Mouse (Mus musculus) layer of hippocampus, postnatal 36 days (tissue): Measurements from ENCODE around the gene Mrpl19. TPM values are rescaled to one million over a fixed set of nuclear protein-coding genes. Genes with fewer than 3 reads are reported as not detected.

Source experiments
- DNase-seq, 2 experiments: peaks; one replicate each; pipeline ENCODE4 v3.0.0; 2022
- total RNA-seq, 2 experiments: library from RNA; stranded (reverse); gene quantifications; 2 replicates each; pipeline ENCODE4 v1.2.3; 2021

Mrpl19 gene
- total RNA-seq = 10 to 100 TPM; 36.4 to 38.4 TPM

- DNase-seq = peak; percentile 90 to 93
Observed at GRCm38 (mm10) chr6:81965296-81966067, at the start of gene Mrpl19. Gene Mrpl19, minus strand, starts transcription at chr6:81965958.

- no peak for DNase-seq
Observed at GRCm38 (mm10) chr6:82012392-82012791, 46.6 kb upstream of the Mrpl19 start.

GRCm38 (mm10) chr6:81990049-81990810 lies 24.5 kb upstream of the Mrpl19 start:
- no peak for DNase-seq

DNA sequence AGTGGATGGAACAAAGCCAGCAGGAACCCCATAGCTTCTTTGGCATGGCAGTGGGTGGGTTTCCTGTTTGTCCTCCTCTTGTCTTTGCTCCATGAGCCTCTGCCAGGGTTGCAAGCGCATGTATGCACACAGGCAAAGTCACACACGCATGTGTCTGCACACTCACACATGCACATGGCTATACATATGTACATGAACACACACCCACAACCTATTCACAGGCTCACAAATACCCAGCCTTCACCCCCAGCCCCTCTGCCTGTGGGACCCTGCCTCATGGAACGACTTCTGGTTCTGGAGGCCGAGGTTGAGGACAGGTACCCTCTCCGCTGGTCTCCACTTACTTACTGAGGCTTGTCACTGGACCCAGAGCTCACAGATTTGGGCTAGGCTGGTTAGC lies 22.6 kb upstream of the Mrpl19 start:
- DNase-seq = no peak

DNA sequence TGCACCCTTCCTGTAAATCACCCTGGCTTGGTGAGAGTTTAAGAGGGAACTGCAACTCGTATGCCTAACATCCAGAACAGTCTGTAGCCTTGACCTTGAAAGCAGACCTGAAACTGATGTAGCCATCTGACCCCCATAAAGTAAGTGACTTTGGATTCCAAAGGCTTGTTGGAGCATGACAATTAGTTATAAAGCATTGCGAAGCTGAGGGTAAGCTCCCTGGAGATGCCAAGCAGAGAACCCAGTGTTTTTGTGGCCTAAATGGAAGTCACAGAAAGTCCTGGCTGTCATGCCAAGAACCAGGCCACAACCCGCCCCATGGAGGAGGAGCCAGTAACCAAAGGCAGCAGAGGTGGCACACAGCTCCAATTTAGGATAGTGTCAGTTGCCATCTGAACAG lies 21.8 kb upstream of the Mrpl19 start:
- DNase-seq = peak; percentile 45 to 61

- DNase-seq = peak; percentile 80
Observed at GRCm38 (mm10) chr6:81987010-81987409, 21.3 kb upstream of the Mrpl19 start.

DNA sequence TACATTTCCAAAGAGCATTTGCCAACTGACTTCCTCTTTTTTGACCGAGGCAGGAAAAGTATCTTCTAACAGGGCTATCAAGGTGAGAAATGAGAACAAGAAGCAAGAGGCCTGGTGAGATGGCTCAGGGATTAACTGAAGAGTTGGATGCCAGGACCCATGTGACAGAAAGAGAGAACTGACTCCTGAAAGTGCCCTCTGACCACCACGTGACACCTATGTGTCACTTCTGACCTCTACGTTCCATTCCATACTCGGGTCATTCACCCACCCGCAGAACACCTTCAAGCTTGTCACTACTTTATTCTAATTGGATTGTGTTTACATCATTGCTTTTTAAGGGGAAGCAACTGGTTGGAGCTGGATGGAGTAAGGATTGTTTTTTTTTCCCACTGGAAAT lies 20.8 kb upstream of the Mrpl19 start:
- no peak for DNase-seq

DNA sequence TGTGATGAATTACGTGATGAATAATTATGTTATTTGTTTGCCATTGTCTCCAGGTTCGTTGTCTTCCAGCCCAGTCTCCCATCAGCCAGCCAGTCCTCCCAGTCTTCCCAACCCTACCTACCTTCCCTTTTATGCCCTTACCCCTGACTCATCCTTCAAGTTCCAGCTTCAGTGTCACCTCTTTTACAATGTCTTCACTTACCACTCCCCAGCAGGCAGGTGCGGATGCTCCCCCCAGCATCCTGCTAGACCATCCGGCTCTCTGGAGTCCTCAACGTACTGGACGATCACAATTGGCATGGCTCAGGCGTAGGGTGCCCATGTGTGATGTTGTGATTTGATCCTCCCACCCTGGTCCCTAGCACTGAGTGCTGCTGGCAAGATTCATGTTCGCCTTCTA lies 20.4 kb upstream of the Mrpl19 start:
- no peak for DNase-seq

DNA sequence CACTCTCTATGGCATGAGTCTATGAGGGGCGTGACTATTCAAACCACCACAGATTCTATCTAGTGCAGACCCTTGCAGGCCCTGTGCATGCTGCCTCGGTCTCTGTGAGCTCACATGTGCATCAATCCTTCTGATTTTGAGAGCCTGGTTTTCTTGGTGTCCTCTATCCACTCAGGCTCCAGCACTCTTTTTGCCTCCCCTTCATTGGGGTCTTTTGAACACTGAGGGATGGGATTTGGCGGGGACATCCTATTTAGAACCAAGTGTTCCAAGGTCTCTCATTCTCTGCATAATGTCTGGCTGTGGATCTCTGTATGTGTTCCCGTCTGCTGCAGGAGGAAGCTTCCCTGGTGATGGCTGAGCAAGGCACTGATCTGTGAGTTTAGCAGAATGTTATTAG lies 13.5 kb upstream of the Mrpl19 start:
- DNase-seq = no peak

- DNase-seq = peak; percentile 70 to 81
Observed at GRCm38 (mm10) chr6:81975971-81976621, 10.3 kb upstream of the Mrpl19 start.

DNA sequence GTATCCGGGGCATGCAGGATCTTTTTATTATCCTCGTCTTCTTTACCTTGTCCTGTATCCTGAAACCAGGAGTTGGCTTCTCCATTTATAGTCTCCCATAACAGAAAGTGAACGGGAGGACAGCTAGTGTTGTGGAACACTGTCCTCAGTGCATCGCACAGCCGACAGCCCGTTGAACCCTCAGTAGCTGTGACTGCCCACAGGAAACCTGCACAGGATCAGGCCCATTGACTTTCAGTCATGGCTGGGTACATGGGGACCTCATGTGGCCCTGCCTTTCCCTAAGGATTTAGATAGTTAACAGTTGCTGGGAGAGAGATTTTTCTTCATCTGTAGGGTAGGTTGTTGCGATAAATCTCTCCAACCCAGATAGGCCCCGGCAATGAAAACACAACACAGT lies 6.8 kb upstream of the Mrpl19 start:
- no peak for DNase-seq

DNA sequence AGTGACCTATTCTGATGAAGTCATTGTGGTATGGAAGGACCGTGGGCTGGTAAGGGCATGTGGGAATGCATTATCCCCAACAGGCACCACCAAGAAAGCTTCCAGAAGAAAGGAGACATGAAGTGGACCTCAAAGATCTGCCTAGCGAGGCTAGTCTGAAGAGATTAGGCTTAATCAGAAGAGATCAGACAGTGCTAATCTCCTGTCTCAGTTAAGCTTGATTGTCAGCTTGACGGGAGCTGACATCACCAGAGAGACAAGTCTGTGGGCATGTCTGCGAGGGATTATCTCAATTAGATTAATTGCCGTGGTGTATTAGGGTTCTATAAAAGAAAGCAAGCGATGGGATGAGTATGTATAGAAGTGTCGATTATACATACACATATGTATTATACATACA lies 5.4 kb upstream of the Mrpl19 start:
- no peak for DNase-seq

- DNase-seq = no peak
Observed at GRCm38 (mm10) chr6:81966068-81966544, 348 bp upstream of the Mrpl19 start.

GRCm38 (mm10) chr6:81960284-81960683 lies 5.5 kb downstream of the Mrpl19 start:
- DNase-seq = no peak

DNA sequence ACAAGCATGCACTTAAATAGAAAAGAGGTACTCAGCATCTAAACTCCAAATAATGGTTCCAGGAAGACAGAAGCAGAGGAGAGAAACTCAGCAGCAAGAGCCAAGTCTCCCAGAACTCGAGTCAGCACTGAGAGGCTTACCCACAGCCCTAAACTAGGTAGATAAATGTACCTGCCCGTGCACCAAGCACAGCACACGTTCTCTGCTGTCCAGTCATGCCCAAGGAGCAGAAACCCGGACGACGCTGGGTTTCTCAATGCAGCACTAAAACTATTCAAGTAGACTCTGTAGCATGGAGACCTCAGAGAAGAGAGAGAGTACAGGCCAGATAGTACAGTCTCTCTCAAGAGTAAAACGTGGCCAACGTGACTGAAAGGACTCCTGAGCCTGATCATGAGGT lies 5.9 kb downstream of the Mrpl19 start:
- no peak for DNase-seq

DNA sequence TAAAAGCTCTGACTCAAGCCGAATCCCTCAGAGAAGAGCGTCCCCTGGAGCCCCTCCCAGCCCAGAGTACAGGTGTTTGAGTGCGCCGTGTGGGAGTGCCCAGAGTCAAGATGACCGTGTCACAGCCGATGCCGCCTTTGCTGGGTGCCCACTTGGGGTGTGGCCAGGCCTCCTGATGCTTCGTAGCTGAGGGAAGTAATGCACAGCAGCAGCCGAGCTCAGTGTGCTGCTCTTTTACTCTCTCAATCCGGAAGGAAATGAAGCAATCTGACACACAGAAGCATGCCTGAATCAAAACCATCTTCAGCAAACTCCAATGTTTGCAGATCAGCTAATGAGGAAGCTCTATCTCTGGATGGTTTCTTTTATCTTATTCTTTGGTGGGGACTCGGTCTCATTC lies 7.8 kb downstream of the Mrpl19 start:
- no peak for DNase-seq

- DNase-seq = no peak
Observed at GRCm38 (mm10) chr6:81956399-81956798, 9.4 kb downstream of the Mrpl19 start.

GRCm38 (mm10) chr6:81955133-81955532 lies 10.6 kb downstream of the Mrpl19 start:
- no peak for DNase-seq

GRCm38 (mm10) chr6:81946906-81947305 lies 18.9 kb downstream of the Mrpl19 start:
- DNase-seq = no peak

DNA sequence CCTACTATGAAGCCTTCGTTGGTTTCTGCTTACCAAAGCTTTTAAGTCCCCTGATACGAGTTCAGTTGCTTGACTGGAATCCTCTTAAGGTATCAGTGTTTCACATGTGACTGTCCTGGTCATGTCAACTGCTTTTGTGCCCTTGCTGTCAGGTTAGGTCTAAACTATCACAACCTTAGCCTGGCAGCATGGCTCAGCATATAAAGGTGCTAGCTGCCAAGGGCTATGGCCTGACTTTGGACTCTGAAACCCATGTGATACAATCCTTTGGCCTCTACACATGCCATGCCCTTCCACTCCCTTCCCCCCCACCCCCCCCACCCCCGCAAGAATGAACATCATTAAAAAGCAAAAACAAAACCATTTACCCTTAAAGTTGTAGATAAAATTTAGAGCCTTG lies 21.3 kb downstream of the Mrpl19 start:
- DNase-seq = no peak

DNA sequence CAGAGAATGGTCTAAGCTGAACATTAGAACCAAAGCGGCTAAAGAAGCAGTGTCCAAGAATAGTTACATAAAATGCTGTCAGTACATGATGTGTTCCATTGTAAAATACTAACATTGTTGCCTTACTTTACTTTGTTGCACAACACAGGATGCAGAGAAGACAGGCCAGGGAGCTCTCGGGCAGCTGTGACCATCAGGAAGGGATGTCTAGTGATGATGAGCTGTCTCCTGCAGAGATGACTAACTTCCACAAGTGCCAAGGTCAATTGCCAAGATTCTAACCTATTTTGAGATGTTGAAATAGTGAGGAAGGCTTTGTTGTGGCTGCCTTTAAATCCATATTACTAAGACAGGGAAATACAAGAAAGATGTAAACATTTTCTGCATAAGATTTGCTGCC lies 22.5 kb downstream of the Mrpl19 start:
- no peak for DNase-seq

GRCm38 (mm10) chr6:81941718-81942117 lies 24.0 kb downstream of the Mrpl19 start:
- DNase-seq = no peak

DNA sequence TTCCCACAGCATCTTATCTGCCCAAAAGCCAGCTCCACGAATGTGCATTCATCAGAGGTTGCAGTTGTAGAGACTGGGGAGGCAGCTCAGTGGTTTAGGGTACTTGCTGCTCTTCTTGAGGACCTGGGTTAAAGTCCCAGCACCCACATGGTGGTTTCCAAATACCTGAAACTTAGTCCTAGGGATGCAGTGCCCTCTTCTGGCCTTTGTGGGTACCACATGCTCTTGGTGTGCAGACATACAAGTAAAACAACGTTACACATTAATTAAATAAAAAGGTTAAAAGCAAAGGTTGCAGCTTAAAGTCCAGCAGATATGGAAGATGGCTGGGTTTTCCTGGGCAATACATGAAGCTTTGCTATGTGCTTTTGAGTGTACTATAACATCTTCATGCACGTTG lies 32.5 kb downstream of the Mrpl19 start:
- no peak for DNase-seq
